Mouse (Mus musculus): ENCODE results near the gene Dmrt1. TPM values are rescaled to one million over a fixed set of nuclear protein-coding genes. Genes with fewer than 3 reads are reported as not detected.

Dmrt1 gene
- total RNA-seq, 2 experiments from 2014 or later = not detected

Other genes starting within 250 kb of the Dmrt1 start
- gene Dmrt3, start 104.7 kb downstream of the Dmrt1 start, total RNA-seq (2021) = under 1 TPM in 1 of 2 experiments, not detected in 1; 0.19 TPM
- gene Dmrt2, start 166.8 kb downstream of the Dmrt1 start, total RNA-seq (2021) = 1 to 10 TPM; 1.9 to 3.5 TPM

All from left cerebral cortex, postnatal 10 days (tissue).